Mouse (Mus musculus) heart, embryonic 12.5 days (tissue): ENCODE measurements around the gene Srpk3. TPM values are rescaled to one million over a fixed set of nuclear protein-coding genes. Genes with fewer than 3 reads are reported as not detected.
"Not testable (repeated sequence)": the region's sequence is repeated elsewhere in the genome, so short reads cannot be mapped to it uniquely, and the experiment has no call there.

Experiments
- ATAC-seq: fragments of 200-750 bp; cut with Nextera tagmentation; 2 replicates; pipeline ENCODE4 v1.8.0; 2017; ENCODE audit warnings: moderate TSS enrichment, moderate library complexity; ENCODE audit not compliant: insufficient number of reproducible peaks, low FRiP score
- H3K27ac ChIP-seq: fragments of 300-500 bp; sonication (generic); 2 replicates; pipeline ENCODE4 v1.5.1; 2016; ENCODE audit warnings: mild to moderate bottlenecking, moderate library complexity; ENCODE audit not compliant: poor library complexity, severe bottlenecking
- H3K27me3 ChIP-seq: fragments of 300-500 bp; sonication (generic); replicated peaks from 2 replicates; pipeline ENCODE4 v1.6.1; 2016; ENCODE audit warnings: mild to moderate bottlenecking, moderate library complexity
- H3K36me3 ChIP-seq: fragments of 300-500 bp; sonication (generic); 2 replicates; pipeline ENCODE4 v1.6.1; 2016; ENCODE audit warnings: mild to moderate bottlenecking, moderate library complexity
- H3K4me1 ChIP-seq: fragments of 300-500 bp; sonication (generic); replicated peaks from 2 replicates; pipeline ENCODE4 v1.6.1; 2016; ENCODE audit warnings: mild to moderate bottlenecking
- H3K4me2 ChIP-seq: fragments of 300-500 bp; sonication (generic); 2 replicates; pipeline ENCODE4 v1.6.1; 2016; ENCODE audit warnings: mild to moderate bottlenecking, moderate library complexity
- H3K4me3 ChIP-seq: fragments of 300-500 bp; sonication (generic); 2 replicates; pipeline ENCODE4 v1.5.1; 2016; ENCODE audit warnings: mild to moderate bottlenecking
- H3K9ac ChIP-seq: fragments of 300-500 bp; sonication (generic); 2 replicates; pipeline ENCODE4 v1.6.1; 2016; ENCODE audit warnings: mild to moderate bottlenecking, moderate library complexity
- H3K9me3 ChIP-seq: fragments of 300-500 bp; sonication (generic); replicated peaks from 2 replicates; pipeline ENCODE4 v1.6.1; 2016; ENCODE audit warnings: mild to moderate bottlenecking, moderate library complexity
- WGBS: fragments of 180-500 bp; shearing (Covaris S2); methylation state at CpG from one replicate; pipeline ENCODE4 v1.1.7; 2016; 5-methylcytosine and 5-hydroxymethylcytosine counted together
- polyA plus RNA-seq: library from polyadenylated mRNA; unstranded; fragments of >200 nt; fragmentation: Nextera tagmentation; extraction: Ambion mirVana; gene quantifications from 2 replicates; pipeline ENCODE4 v1.2.1, GENCODE M21; 2016

Srpk3 gene
- 72.5 and 75.2 TPM in 2 replicates for polyA plus RNA-seq

DNA sequence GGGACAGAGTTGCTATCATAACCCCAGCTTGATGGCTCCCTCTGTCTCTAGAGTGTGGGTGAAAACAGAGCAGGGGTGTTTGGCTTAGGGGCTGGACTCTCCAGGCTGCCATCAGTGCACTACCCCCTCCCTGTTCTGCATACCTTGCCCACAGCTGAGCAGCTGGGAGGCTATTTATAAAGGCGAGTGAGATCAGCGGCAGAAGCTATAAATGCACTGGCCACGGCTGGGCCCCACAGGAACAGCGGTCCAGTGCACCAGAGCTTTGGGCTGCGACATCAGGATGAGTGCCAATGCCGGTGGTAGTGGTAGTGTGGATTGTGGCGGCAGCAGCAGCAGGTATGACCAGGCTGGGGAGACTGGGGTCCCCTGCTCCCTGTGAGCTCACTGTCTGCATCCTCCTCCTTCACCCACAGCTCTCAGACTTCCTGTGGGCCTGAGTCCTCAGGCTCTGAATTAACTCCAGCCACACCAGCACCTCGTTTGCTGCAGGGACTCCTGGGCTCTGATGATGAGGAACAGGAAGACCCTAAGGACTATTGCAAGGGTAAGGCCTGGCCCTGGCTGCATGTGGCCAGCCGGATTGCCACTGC lies at the start of gene Srpk3:
Gene Srpk3, plus strand, starts transcription at position 238 of the 593 bp plus-strand sequence.
- H3K9ac ChIP-seq, result peak within 1 kb of the TSS; percentile 72
- H3K4me3 ChIP-seq, result peak within 1 kb of the TSS; percentile 45
- 0 out of 2 replicates have a peak, but pooled peaks cover 5% of the 10 kb centered on the region for H3K27me3 ChIP-seq
- H3K27ac ChIP-seq, result peak within 1 kb of the TSS; percentile 94
- peak; percentile 63 for ATAC-seq
- H3K4me1 ChIP-seq, result peaks cover 27% of the 10 kb centered on the region
- H3K36me3 ChIP-seq, result peaks cover 36% of the 10 kb centered on the region
- H3K9me3 ChIP-seq, result no peaks in the 10 kb centered on the region
- WGBS, result 41% methylated on average over 9 of the region's 9 CpGs
- H3K4me2 ChIP-seq, result peak within 1 kb of the TSS; percentile 68

- WGBS, result 32% methylated on average over 1 of the region's 1 CpGs
- H3K4me1 ChIP-seq, result no peaks in the 10 kb centered on the region
Observed at GRCm38 (mm10) chrX:73730908-73731307, 43.3 kb upstream of the Srpk3 start.

GRCm38 (mm10) chrX:73738155-73738554 lies 36.0 kb upstream of the Srpk3 start:
- ATAC-seq, result no peak
- no peaks in the 10 kb centered on the region for H3K9me3 ChIP-seq
- no peak overlapping the region for H3K27ac ChIP-seq
- peaks cover 4% of the 10 kb centered on the region; the same call in 1 of the 2 replicates for H3K27me3 ChIP-seq
- no peaks in the 10 kb centered on the region for H3K4me1 ChIP-seq
- H3K4me2 ChIP-seq, result no peak overlapping the region
- 67% methylated on average over 1 of the region's 1 CpGs for WGBS
- no peak overlapping the region for H3K4me3 ChIP-seq
- H3K36me3 ChIP-seq, result peaks cover 4% of the 10 kb centered on the region
- no peak overlapping the region for H3K9ac ChIP-seq

More at GRCm38 (mm10) chrX:73730908-73731307, 43.3 kb upstream of the Srpk3 start:
- no peak overlapping the region for H3K9ac ChIP-seq
- no peak overlapping the region for H3K27ac ChIP-seq
- no peaks in the 10 kb centered on the region; the same call in 1 of the 2 replicates for H3K27me3 ChIP-seq
- peaks cover 19% of the 10 kb centered on the region for H3K36me3 ChIP-seq
- H3K4me3 ChIP-seq, result no peak overlapping the region
- H3K4me2 ChIP-seq, result no peak overlapping the region
- ATAC-seq, result no peak
- H3K9me3 ChIP-seq, result no peaks in the 10 kb centered on the region

- Histone ChIP-seq H3K27ac (no peak overlapping the region), H3K4me1 (no peaks in the 10 kb centered on the region), H3K9ac (no peak overlapping the region), H3K36me3 (peaks cover 4% of the 10 kb centered on the region), H3K4me3 (no peak overlapping the region), H3K9me3 (no peaks in the 10 kb centered on the region), H3K4me2 (no peak overlapping the region), H3K27me3 (0 out of 2 replicates have a peak, but pooled peaks cover 4% of the 10 kb centered on the region)
- ATAC-seq, result no peak
- 62% methylated on average over 5 of the region's 5 CpGs for WGBS
Observed at GRCm38 (mm10) chrX:73739151-73739550, 35.1 kb upstream of the Srpk3 start.

DNA sequence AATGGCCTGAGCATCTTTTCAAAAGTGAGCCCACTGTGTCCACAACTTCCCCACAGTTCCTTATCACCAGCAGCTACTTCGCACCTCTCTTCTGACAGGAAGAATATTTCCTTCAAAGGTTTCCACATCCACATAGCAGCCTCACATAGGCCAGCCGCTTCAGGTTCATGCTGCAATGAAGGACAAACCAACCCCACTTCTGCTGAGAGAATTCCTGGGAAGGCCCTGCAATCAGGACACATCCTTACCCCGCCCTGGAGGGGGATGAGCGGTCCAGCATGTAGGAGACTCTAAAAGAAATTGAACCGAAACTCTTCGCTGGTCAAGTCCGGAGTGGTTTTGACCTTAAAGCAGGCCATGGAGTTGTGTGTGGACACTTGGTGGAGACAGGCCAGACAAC lies 34.4 kb upstream of the Srpk3 start:
- ATAC-seq, H3K9me3 ChIP-seq, H3K27me3 ChIP-seq, H3K4me3 ChIP-seq, H3K4me1 ChIP-seq, H3K36me3 ChIP-seq, H3K9ac ChIP-seq, H3K4me2 ChIP-seq, H3K27ac ChIP-seq: not testable (repeated sequence)
- 87% methylated on average over 7 of the region's 7 CpGs for WGBS

GRCm38 (mm10) chrX:73744774-73745481 lies 29.3 kb upstream of the Srpk3 start:
- 64% methylated on average over 1 of the region's 1 CpGs for WGBS
- no peaks in the 10 kb centered on the region for H3K9me3 ChIP-seq
- H3K4me2 ChIP-seq, result no peak overlapping the region
- H3K4me3 ChIP-seq, result no peak overlapping the region
- no peak overlapping the region for H3K9ac ChIP-seq
- ATAC-seq, result no peak
- no peaks in the 10 kb centered on the region for H3K36me3 ChIP-seq
- no peaks in the 10 kb centered on the region for H3K4me1 ChIP-seq
- H3K27me3 ChIP-seq, result no peaks in the 10 kb centered on the region
- H3K27ac ChIP-seq, result no peak overlapping the region

DNA sequence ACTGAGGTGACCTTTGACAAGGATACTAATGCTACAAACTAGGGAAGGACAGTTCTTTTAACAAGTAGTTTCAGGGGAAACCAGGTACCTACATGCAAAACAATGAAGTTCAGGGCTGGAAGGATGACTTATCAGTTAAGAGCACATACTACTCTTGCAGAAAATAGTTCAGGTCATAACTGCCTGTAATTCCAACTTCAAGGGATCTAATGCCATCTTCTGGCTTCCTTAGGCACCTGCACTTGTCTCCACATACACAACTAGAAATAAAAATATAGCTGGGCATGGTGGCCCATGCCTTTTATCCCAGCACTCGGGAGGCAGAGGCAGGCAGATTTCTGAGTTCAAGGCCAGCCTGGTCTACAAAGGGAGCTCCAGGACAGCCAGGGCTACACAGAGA lies 25.2 kb upstream of the Srpk3 start:
- WGBS, result 93% methylated on average over 1 of the region's 1 CpGs
- H3K36me3 ChIP-seq, result no peaks in the 10 kb centered on the region
- H3K9ac ChIP-seq, result no peak overlapping the region
- 0 out of 2 replicates have a peak, but pooled peaks cover 1% of the 10 kb centered on the region for H3K27me3 ChIP-seq
- H3K4me3 ChIP-seq, result no peak overlapping the region
- H3K4me1 ChIP-seq, result no peaks in the 10 kb centered on the region
- no peak for ATAC-seq
- H3K9me3 ChIP-seq, result no peaks in the 10 kb centered on the region
- no peak overlapping the region for H3K27ac ChIP-seq
- no peak overlapping the region for H3K4me2 ChIP-seq

GRCm38 (mm10) chrX:73756334-73757140 lies 17.7 kb upstream of the Srpk3 start, which contains the start of gene Plxnb3:
Gene Plxnb3, plus strand, starts transcription at chrX:73757090.
- H3K4me3 ChIP-seq, result no peak within 1 kb of the TSS
- no peaks in the 10 kb centered on the region for H3K36me3 ChIP-seq
- H3K9ac ChIP-seq, result no peak within 1 kb of the TSS
- no peak for ATAC-seq
- no peak within 1 kb of the TSS for H3K27ac ChIP-seq
- H3K27me3 ChIP-seq, result peaks cover 22% of the 10 kb centered on the region; the same call in 1 of the 2 replicates
- no peak within 1 kb of the TSS for H3K4me2 ChIP-seq
- H3K4me1 ChIP-seq, result peaks cover 8% of the 10 kb centered on the region; the same call in 1 of the 2 replicates
- H3K9me3 ChIP-seq, result no peaks in the 10 kb centered on the region
- 61% methylated on average over 5 of the region's 5 CpGs for WGBS

GRCm38 (mm10) chrX:73758611-73759290 lies 15.5 kb upstream of the Srpk3 start:
- H3K27me3 ChIP-seq, result peaks cover 22% of the 10 kb centered on the region; the same call in 1 of the 2 replicates
- H3K4me3 ChIP-seq, result no peak overlapping the region
- WGBS, result 82% methylated on average over 13 of the region's 13 CpGs
- no peak for ATAC-seq
- H3K4me1 ChIP-seq, result peaks cover 8% of the 10 kb centered on the region; the same call in 1 of the 2 replicates
- H3K36me3 ChIP-seq, result no peaks in the 10 kb centered on the region
- no peak overlapping the region for H3K4me2 ChIP-seq
- no peak overlapping the region for H3K9ac ChIP-seq
- 0 out of 2 replicates have a peak overlapping the region, but pooled peaks have one; percentile 11 for H3K27ac ChIP-seq
- H3K9me3 ChIP-seq, result no peaks in the 10 kb centered on the region

GRCm38 (mm10) chrX:73765311-73765710 lies 8.9 kb upstream of the Srpk3 start:
- no peaks in the 10 kb centered on the region for H3K36me3 ChIP-seq
- no peaks in the 10 kb centered on the region for H3K9me3 ChIP-seq
- H3K27ac ChIP-seq, result 0 out of 2 replicates have a peak overlapping the region, but pooled peaks have one; percentile 2
- 0 out of 2 replicates have a peak, but pooled peaks have one; percentile 23 for ATAC-seq
- H3K4me1 ChIP-seq, result peaks cover 9% of the 10 kb centered on the region
- H3K4me2 ChIP-seq, result no peak overlapping the region
- no peaks in the 10 kb centered on the region for H3K27me3 ChIP-seq
- WGBS, result 50% methylated on average over 1 of the region's 1 CpGs
- H3K9ac ChIP-seq, result no peak overlapping the region
- H3K4me3 ChIP-seq, result no peak overlapping the region
